In genomic region chr11:32223297-32223967, GRCm38 (mm10) we compare ENCODE assay signal across 13 mouse cellular contexts. TPM values are rescaled to one million over a fixed set of nuclear protein-coding genes. Genes with fewer than 3 reads are reported as not detected.
DNase-seq lines count a peak whose midpoint lies in the region; ATAC-seq and TF ChIP-seq lines count a peak whose summit lies in the region.
"Had no signal": no experiment of that assay in that cellular context is flagged by ENCODE, and none has a peak within 500 bp of the region (broad histone marks: within the 10 kb centered on the region; RNA-seq: fewer than 3 reads in every experiment).

No protein-coding gene starts in this region.

- no peak overlapping the region for H3K4me3 ChIP-seq in heart, embryonic 10.5 days
- H3K4me3 ChIP-seq in lung, embryonic 14.5 days (ENCODE audit: low read depth, low read length): no peak overlapping the region
- no peak overlapping the region for H3K4me3 ChIP-seq in liver, postnatal 0 days (ENCODE audit: low read depth, low read length)

- peaks cover 84% of the 10 kb centered on the region for H3K4me1 ChIP-seq in heart, embryonic 10.5 days
- H3K4me1 ChIP-seq in lung, embryonic 14.5 days (ENCODE audit: insufficient read depth): peaks cover 35% of the 10 kb centered on the region
- peaks cover 35% of the 10 kb centered on the region for H3K4me1 ChIP-seq in liver, postnatal 0 days (ENCODE audit: insufficient read depth)

- H3K27me3 ChIP-seq in heart, embryonic 10.5 days (ENCODE audit: insufficient read depth, poor library complexity, severe bottlenecking): 0 out of 2 replicates have a peak, but pooled peaks cover 9% of the 10 kb centered on the region
- no peaks in the 10 kb centered on the region for H3K27me3 ChIP-seq in lung, embryonic 14.5 days (ENCODE audit: insufficient read depth, low read length)
- H3K27me3 ChIP-seq in liver, postnatal 0 days (ENCODE audit: insufficient read depth, low read length): peaks cover 55% of the 10 kb centered on the region

- intact Hi-C loops in heart, postnatal 36 days (cut with DNase I): no loop called here

- H3K36me3 ChIP-seq in heart, embryonic 10.5 days: peaks cover 4% of the 10 kb centered on the region; the same call in 1 of the 2 replicates
- 0 out of 2 replicates have a peak, but pooled peaks cover 8% of the 10 kb centered on the region for H3K36me3 ChIP-seq in lung, embryonic 14.5 days (ENCODE audit: insufficient read depth)
- no peaks in the 10 kb centered on the region for H3K36me3 ChIP-seq in liver, postnatal 0 days (replicated peaks; ENCODE audit: insufficient read depth, low read length)

- H3K9ac ChIP-seq in lung, embryonic 14.5 days: no peak overlapping the region
- no peak overlapping the region; the same call in 1 of the 2 replicates for H3K9ac ChIP-seq in liver, postnatal 0 days (replicated peaks)

- no peaks in the 10 kb centered on the region for H3K9me3 ChIP-seq in heart, embryonic 10.5 days
- H3K9me3 ChIP-seq in lung, embryonic 14.5 days (ENCODE audit: low read depth, low read length): no peaks in the 10 kb centered on the region
- no peaks in the 10 kb centered on the region for H3K9me3 ChIP-seq in liver, postnatal 0 days (ENCODE audit: low read length)
- H3K9me3 ChIP-seq: neural tube, embryonic 15.5 days had no signal

- peak overlapping the region; percentile 81; the same call in 1 of the 2 replicates for H3K4me2 ChIP-seq in lung, embryonic 14.5 days
- no peak overlapping the region for H3K4me2 ChIP-seq in liver, postnatal 0 days (ENCODE audit: low read depth, low read length)

- 68% methylated on average over 4 of the region's 4 CpGs for WGBS in heart, embryonic 10.5 days
- WGBS in lung, embryonic 14.5 days: 61% methylated on average over 4 of the region's 4 CpGs
- WGBS in liver, postnatal 0 days (ENCODE audit: insufficient replicate concordance): 54% methylated on average over 4 of the region's 4 CpGs

- no peak for DNase-seq in heart, embryonic 10.5 days (ENCODE audit: low spot score)
- no peak for DNase-seq in heart, postnatal 36 days
- no peak for DNase-seq in lung, embryonic 14.5 days
- DNase-seq in lung, postnatal 4 days: no peak
- peak; percentile 48 for DNase-seq in R1 (ENCODE audit: low read depth, low spot score)
- no peak for DNase-seq in liver, postnatal 0 days
- DNase-seq in cerebellum, postnatal 10 days: no peak
- no peak for DNase-seq in right cerebral cortex, postnatal 14 days
- DNase-seq: adrenal gland, postnatal 14 days; thymus, postnatal 36 days had no signal

- TF ChIP-seq EP300 in liver, postnatal 0 days (IDR thresholded peaks at IDR 0.05; ENCODE audit: low read depth): no peak

- TF ChIP-seq CTCF in lung, embryonic 14.5 days (IDR thresholded peaks at IDR 0.05; ENCODE audit: low read depth): peak; percentile 24; the same call in 1 of the 2 replicates
- 0 out of 2 replicates have a peak, but pooled peaks have one; percentile 13 for TF ChIP-seq CTCF in liver, postnatal 0 days (IDR thresholded peaks at IDR 0.05; ENCODE audit: low read depth)

- H3K27ac ChIP-seq in heart, embryonic 10.5 days: peak overlapping the region; percentile 97; the same call in 1 of the 2 replicates
- H3K27ac ChIP-seq in lung, embryonic 14.5 days (ENCODE audit: low read depth): peak overlapping the region; percentile 98
- H3K27ac ChIP-seq in liver, postnatal 0 days (ENCODE audit: low read depth): no peak overlapping the region

- ATAC-seq in lung, embryonic 14.5 days (ENCODE audit: insufficient read depth): no peak
- no peak for ATAC-seq in liver, postnatal 0 days

RNA-seq across cellular contexts. Expression of gene Rhbdf1, which starts 1.3 kb away (rescaled TPM):
- 40.8 and 42.4 TPM in 2 replicates for polyA plus RNA-seq in heart, embryonic 10.5 days (2016; fragmentation: Nextera tagmentation; extraction: Ambion mirVana)
- total RNA-seq in heart, postnatal 36 days (2021): 10 to 100 TPM; 24.3 to 25.1 TPM
- polyA plus RNA-seq in lung, embryonic 14.5 days (2014; fragmentation: Nextera tagmentation; extraction: Ambion mirVana): 52.8 and 63.9 TPM in 2 replicates
- 4.8 and 6.4 TPM in 2 replicates for polyA plus RNA-seq in liver, postnatal 0 days (2015; fragmentation: Nextera tagmentation; extraction: Ambion mirVana)

RNA-seq across cellular contexts. Expression of gene Mpg, which starts 2.9 kb away (rescaled TPM):
- 21.3 and 26.3 TPM in 2 replicates for polyA plus RNA-seq in heart, embryonic 10.5 days (2016; fragmentation: Nextera tagmentation; extraction: Ambion mirVana)
- 1 to 10 TPM; 6.7 TPM for total RNA-seq in heart, postnatal 36 days (2021)
- 39.6 and 42.2 TPM in 2 replicates for polyA plus RNA-seq in lung, embryonic 14.5 days (2014; fragmentation: Nextera tagmentation; extraction: Ambion mirVana)
- 13.5 and 14.2 TPM in 2 replicates for polyA plus RNA-seq in liver, postnatal 0 days (2015; fragmentation: Nextera tagmentation; extraction: Ambion mirVana)

RNA-seq across cellular contexts. Expression of gene Snrnp25, which starts 18.2 kb away (rescaled TPM):
- 69.7 and 84.1 TPM in 2 replicates for polyA plus RNA-seq in heart, embryonic 10.5 days (2016; fragmentation: Nextera tagmentation; extraction: Ambion mirVana)
- total RNA-seq in heart, postnatal 36 days (2021): 10 to 100 TPM; 11.1 to 12.2 TPM
- polyA plus RNA-seq in lung, embryonic 14.5 days (2014; fragmentation: Nextera tagmentation; extraction: Ambion mirVana): 62.8 and 71.4 TPM in 2 replicates
- 30.1 and 32.9 TPM in 2 replicates for polyA plus RNA-seq in liver, postnatal 0 days (2015; fragmentation: Nextera tagmentation; extraction: Ambion mirVana)

RNA-seq across cellular contexts. Expression of gene Il9r, which starts 23.4 kb away (rescaled TPM):
- polyA plus RNA-seq in heart, embryonic 10.5 days (2016; fragmentation: Nextera tagmentation; extraction: Ambion mirVana): 0.14 TPM in 1 of 2 replicates, not detected in the other
- total RNA-seq in heart, postnatal 36 days (2021): under 1 TPM in 1 of 2 experiments, not detected in 1; 0.11 TPM
- polyA plus RNA-seq in lung, embryonic 14.5 days (2014; fragmentation: Nextera tagmentation; extraction: Ambion mirVana): 0.04 TPM in 1 of 2 replicates, not detected in the other
- 0.05 TPM in 1 of 2 replicates, not detected in the other for polyA plus RNA-seq in liver, postnatal 0 days (2015; fragmentation: Nextera tagmentation; extraction: Ambion mirVana)
- total RNA-seq: common myeloid progenitor, adult 5-6 weeks; layer of hippocampus, postnatal 14 days had no signal
- polyA plus RNA-seq: neural tube, embryonic 15.5 days had no signal

RNA-seq across cellular contexts. Expression of gene Nprl3, which starts 44.1 kb away (rescaled TPM):
- 43.8 and 44.5 TPM in 2 replicates for polyA plus RNA-seq in heart, embryonic 10.5 days (2016; fragmentation: Nextera tagmentation; extraction: Ambion mirVana)
- 10 to 100 TPM; 26.1 to 28.5 TPM for total RNA-seq in heart, postnatal 36 days (2021)
- 44.0 and 46.3 TPM in 2 replicates for polyA plus RNA-seq in lung, embryonic 14.5 days (2014; fragmentation: Nextera tagmentation; extraction: Ambion mirVana)
- polyA plus RNA-seq in liver, postnatal 0 days (2015; fragmentation: Nextera tagmentation; extraction: Ambion mirVana): 22.8 and 26.2 TPM in 2 replicates
